Mouse (Mus musculus) inflammation-experienced regulatory T-cells, adult 6 months (primary cell): ENCODE data around the gene Abhd6. TPM values are rescaled to one million over a fixed set of nuclear protein-coding genes. Genes with fewer than 3 reads are reported as not detected.
"Not testable (repeated sequence)": the region's sequence is repeated elsewhere in the genome, so short reads cannot be mapped to it uniquely, and the experiment has no call there.

Experiments
- ATAC-seq: one replicate; pipeline ENCODE4 v1.8.0; 2017
- polyA plus RNA-seq, 3 experiments: library from polyadenylated mRNA; unstranded; fragments of 100-300 nt; shearing (Covaris generic); gene quantifications; one replicate each; pipeline ENCODE4 v1.2.1; 2017

The Abhd6 gene
- polyA plus RNA-seq, 3 experiments from 2014 or later = 22.1 to 32.7 (median 24.1) TPM

DNA sequence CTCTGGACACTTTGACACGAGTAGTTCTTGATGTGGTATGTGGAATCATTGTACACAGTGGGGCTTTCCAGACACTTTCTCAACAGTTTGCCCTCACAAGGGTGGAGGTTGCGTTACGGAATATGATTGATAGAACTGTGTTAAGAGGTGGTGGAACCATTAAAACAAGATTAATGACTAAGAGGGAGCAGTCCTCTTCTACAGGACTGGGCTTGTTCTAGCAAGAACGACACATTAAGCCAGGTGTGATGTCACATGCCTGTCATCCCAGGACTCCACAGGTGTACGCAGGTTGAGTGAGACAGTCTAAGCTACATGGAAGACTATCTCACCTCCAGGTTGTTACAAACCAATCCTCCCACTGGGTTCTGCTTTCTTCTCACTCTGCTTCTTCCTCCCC lies 3.3 kb upstream of the Abhd6 start:
- no peak for ATAC-seq

DNA sequence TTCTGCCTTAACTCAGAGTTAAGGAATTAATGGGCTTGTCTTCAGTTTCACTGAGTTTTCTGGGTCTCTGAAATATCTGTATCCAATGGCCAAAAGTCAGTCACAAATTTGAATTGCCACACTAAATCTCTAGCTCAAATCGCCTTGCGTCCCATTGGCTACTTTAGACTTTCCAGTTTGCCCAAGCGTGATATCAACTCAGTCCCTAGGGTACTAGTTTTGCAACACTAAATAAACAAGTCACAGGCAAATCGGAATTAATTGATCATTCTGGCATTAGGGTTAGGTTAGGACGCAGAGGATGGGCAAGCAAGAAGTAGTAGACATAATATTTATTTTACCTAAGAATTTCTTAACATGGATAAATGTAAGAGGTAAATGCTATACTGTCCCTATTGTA lies 2.5 kb upstream of the Abhd6 start:
- no peak for ATAC-seq

DNA sequence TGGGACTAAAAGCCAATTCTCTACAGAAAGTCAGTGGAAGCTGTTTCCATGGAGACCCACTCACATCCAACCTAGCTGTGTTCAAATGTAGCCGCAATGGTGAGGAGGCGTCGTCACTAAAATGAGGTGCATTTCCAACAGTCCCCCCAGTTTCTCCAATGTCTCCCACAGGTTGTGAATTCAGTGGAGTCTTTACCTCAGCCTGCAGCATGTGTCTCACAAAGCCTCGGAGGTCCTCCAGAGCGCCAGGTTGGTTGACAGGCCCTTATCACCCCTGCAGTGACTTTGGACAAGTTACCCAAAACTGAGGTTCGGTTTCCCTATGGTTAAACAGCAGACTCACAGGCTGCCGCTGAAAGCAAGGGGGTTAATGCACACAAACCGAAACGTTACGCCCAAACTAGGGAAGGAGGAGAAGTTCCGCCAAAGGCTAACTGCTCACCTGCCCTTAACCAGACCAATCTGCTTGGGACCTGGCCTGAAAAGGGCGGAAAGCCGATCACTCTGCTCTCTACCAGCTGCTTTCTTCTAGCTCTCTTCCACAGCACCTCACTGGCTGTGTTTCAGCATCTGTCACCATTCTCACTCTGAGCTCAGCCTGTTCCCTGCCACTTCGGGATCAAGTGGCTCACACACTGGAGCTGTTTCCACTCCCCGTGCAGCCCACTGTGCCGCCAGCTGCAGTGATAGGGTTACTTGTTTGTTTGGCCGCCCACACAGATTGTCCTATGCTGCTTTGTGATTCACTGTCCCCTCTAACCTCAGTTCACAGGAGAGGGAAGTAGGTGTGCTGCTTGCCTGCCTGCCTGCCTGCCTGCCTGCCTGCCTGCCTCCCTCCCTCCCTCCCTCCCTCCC lies 1.6 kb upstream of the Abhd6 start:
- ATAC-seq = no peak

DNA sequence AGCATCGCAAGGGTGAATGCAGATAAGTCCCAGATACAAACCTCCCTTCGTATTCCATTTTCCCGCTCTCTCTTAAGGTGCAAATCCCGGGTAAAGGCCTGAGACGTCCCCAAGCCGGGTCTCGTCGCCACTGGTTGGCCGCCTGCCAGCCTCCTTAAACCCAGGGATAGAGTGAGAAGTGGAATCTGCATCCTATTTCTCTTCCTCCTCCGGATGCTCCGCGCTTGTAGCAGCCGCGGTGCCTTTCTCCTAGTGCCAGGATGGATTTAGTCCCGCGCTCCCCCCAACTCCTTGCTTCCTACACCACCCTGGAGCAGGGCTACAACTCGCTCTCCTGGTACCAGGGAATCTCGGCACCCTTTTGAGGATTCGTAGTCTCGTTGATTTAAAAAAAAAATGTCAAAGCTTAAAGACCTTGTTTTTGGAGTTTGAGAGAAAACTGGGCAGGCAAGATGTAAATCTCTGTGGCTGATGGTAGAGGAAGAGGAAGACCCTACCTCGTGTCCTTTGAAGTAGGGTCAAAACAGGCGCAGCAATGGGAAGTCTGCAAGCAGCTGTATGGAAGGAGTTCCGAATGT lies 480 bp downstream of the Abhd6 start:
- peak; percentile 46 for ATAC-seq

DNA sequence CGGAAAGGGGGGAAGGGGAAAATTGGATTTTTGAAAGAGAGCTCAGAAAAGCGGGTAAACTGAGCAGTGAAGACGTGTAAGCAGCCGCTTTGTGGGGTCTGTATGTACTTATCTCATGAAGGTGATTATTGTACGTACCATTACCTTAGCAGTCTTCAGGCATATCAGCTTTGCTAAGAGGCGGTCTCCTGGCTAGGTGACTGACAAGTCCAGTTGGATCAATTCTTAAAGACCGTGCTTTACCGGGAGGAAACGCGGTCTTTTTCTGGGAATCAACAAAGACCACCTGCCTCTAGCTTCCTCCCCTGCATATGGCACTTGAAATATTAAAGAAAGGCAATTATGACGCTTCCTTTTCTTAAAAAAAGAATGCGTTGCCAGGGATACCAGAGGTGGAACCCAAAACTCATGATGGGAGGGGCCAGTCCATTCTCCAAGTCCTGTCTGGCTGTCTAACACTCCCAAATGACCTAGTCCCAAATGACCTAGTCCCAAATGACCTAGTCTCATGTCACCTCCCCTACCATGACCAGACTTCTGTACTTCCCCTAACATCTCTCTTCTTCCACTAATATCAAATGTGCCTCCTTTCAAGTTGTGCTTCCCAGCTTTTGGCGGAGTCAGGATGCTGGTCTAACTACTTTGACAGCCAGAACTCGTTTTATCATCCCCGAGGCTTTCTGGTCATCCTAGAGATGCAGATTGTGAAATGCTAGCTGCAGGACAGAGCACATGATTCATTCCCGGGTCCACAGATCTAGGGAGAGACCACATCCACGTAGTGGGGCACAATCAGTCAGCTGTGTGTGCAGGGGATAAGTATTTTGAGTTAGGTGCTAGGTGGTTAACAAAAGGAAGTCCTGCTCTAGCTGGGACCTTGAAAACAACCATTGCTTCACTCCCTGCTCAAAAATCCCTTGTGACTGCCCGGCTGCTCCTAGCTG lies 1.3 kb downstream of the Abhd6 start:
- no peak for ATAC-seq

DNA sequence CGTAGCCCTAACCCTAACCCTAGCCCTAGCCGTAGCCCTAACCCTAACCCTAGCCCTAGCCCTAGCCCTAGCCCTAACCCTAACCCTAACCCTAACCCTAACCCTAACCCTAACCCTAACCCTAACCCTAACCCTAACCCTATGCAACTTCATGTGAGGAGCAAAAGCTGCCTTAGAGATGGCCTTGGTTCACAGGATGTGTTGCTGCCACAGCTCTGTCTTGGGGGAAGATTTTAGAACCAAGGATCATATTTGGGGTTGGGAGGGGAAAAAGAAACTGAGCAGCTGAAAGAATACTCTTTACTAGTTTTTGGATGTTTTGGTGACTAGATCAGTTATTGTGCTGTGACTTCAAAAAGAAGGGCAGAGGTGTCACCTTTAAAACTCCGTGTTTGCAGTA lies 3.4 kb downstream of the Abhd6 start:
- not testable (repeated sequence) for ATAC-seq

DNA sequence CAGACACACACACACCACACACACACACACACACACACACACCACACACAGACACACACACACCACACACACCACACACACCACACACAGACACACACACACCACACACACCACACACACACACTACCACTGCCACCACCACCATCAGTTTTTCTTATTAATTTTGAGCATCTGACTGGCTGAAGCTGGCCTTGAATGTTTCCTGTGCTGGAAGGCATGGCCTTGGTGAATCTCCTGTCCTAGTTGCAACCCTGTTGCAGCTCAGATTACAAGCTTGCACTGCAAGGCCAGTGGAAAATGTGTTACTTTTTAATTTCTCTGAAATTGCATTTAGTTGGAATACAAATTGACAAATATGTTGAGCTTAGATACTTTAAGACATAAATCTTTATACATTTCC lies 4.4 kb downstream of the Abhd6 start:
- no peak for ATAC-seq

DNA sequence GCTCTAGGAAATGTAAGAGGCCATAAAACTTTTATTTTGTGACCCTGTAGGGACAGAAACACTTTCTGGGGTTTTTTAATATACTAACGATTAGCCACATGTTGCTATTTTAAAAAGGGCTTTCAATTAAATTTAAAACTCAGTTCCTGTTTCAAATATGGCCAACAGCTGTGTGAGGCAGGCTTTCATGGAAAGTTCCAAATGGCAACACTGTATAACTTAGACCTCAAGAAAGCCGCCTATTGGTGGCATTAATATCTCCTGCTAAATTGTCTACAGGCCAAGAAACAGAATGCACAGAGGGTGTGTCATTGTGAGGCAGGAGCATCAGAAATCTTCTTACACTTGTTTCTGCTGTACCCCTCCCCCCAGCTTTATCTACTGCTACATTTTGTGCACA lies 4.8 kb downstream of the Abhd6 start:
- no peak for ATAC-seq

DNA sequence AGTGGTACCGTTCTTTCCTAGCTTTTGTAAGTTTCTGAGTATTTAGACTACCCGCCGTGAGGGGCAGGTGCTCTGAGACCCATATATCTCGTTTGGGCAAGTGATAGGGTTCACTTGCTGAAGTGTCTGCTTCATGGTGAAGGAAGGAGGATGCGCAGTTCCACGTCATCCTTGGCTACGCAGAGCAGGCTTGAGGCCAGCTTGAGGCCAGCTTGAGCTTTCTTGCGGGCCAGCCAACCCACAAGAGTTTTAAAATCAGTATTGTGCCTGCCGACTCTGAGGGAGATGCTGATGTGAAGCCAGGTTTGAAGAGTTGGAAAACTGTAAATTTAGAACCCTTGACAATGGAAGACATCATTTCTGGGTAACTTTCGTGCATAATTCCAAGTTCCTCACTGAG lies 5.2 kb downstream of the Abhd6 start:
- ATAC-seq = no peak

DNA sequence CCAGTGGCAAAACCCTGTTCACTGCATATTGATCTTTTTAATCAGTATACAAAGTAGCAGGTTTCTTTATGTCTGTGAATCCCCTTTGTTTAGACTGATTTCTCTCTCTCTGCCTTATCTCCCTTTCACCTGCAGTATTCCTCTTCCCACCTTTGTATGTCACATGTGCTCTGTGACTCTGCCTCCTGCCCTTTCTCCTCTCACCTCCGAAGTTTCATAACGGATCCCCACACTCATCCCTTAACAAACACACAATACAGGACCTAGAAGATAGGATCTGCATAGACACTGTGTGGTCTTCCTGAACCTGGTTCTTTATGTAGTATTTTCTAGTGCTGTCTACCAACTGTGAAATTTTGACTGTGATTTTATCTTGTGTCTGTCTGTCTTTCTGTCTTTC lies 8.6 kb downstream of the Abhd6 start:
- no peak for ATAC-seq

DNA sequence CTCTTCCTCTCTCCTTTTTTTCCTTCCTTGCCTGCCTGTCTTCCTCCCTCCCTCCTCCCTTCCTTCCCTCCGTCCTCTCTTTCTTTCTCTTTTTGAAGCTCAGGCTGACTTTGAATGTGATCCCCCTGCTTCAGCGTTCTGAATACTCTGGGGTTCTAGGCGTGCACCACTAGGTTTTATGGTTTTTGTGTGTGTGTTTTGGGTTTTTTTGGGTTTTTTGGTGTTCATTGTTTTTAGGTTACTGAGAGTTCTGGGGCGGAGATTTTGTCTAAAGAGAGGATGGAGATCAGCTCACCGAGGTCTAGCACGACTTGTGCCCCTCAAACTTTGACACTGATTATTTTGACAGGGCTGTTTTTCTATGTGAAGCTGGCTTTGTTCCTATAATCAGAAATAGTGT lies 9.2 kb downstream of the Abhd6 start:
- no peak for ATAC-seq

DNA sequence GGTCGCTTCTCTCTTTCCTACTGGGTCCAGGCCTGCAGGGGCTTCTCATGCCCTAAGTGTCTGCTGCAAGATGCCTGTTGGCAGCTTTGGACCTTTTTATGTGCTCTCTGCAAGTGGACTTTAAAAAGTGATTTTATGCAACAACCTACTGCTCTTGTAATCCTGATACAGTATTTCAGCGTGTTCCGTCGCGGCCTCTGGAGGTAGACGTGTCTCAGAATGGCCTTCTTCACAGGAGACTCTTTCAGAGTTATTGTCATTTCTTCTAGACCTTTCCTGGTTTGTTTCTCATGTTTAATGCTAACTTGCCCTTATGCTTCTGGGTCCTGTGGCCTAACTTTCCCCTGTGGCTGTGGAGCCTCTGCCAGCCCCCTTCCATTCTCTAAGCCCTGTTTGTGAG lies 13.1 kb downstream of the Abhd6 start:
- ATAC-seq = no peak

DNA sequence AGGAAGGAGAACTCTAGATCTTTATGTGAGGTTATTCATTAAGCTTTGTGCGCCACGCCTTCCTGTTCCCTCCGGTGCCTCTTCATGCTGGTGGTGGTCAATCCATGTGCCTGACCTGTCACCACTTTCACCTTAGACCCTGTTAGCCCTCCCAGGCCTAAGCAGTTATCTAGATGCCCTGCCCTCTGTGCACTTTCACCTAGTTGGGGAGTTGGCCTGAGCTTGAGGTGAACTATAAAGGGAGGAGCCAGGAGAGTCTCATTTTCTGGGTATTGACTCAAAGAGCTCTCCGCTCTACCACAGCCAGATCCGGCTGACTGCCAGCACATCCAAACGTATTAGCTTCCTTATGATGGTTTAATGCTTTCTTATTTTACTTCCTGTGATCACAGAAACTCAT lies 13.6 kb downstream of the Abhd6 start:
- no peak for ATAC-seq

DNA sequence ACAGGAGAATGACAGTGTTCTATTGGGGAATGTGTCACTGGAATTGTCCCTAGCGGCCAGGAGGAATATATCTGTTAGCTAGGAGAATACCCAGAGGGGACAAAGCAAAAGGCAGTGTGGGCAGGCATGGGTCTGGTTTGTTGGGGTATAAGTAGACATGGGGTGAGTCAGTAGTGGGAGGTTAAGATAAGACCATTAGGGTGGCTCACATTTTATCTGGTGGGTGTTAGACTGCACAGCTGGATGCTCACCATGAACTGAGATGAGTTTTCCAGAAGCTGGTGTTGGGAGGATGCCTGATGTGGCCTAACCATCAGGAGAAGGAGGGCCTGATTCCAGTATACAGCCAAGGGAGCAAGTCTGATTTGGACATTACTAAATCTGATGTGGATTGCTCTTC lies 14.2 kb downstream of the Abhd6 start:
- ATAC-seq = no peak

DNA sequence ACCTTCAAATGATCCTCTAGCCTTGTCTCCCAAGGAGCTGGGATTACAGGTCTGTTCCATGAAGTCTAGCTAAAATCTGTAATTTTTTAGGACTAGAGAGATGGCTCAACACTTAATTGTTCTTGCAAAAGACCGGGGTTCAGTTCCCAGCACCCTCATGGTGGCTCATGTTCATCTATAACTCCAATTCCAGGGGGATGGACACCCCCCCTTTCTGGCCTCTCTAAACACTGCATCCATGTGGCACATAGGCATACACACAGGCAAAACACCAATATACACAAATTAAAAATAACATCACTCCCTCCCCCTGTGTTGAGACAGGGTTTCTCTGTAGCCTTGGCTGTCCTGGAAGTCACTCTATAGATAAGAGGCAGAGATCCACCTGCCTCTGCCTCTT lies 17.3 kb downstream of the Abhd6 start:
- no peak for ATAC-seq

DNA sequence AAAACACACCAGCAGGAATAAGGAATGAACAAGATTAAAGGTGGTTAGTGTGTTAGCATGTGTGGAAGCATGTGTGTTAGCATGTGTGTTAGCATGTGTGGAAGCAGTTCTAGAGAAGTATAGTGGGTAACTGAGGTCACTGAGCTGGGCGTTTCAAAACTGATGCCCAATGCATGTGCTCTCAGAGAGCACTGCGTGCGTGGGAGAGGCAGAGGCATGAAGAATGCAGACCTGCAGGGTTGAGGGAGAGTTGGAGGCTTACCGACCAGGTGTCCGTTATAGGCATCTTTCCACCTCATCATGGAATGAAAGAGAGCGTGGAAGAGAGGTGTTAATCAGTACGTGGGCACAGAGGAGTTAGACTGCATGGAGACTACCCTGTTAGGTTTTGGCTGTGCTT lies 17.8 kb downstream of the Abhd6 start:
- no peak for ATAC-seq

DNA sequence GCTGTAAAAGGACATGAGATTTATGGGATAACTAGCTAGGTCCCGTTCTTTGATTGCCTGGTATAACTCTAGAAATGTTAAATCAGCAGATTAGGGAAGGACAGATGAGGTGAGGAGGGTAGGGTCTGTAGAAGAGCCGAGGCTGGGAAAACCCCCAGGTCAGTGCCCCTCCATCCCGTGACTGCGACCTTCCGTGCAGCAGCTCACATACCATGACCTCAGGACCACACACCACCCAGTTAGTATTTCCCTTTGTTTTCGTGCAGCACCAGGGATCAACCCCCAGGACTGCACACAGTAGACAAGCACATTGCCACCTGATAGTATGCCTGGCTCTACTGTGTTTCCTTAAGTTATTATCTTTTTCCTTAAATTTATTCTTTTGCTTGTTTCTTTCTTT lies 21.8 kb downstream of the Abhd6 start:
- ATAC-seq = no peak

DNA sequence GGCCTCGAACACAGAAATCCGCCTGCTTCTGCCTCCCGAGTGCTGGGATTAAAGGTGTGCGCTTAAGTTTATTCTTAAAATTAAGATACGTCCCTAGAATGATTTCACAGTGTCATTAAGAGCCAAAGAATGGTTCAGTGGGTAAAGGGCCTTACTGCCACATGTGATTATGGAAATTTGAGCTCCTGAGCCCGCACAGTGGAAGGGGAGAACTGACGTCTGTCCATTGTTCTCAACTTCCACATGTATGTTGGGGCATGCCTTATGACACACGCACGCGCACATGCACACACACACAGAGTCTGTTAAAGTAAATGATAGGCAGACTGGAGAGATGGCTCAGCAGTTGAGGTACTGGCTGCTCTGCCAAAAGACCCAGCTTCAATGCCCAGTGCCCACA lies 22.2 kb downstream of the Abhd6 start:
- ATAC-seq = no peak

DNA sequence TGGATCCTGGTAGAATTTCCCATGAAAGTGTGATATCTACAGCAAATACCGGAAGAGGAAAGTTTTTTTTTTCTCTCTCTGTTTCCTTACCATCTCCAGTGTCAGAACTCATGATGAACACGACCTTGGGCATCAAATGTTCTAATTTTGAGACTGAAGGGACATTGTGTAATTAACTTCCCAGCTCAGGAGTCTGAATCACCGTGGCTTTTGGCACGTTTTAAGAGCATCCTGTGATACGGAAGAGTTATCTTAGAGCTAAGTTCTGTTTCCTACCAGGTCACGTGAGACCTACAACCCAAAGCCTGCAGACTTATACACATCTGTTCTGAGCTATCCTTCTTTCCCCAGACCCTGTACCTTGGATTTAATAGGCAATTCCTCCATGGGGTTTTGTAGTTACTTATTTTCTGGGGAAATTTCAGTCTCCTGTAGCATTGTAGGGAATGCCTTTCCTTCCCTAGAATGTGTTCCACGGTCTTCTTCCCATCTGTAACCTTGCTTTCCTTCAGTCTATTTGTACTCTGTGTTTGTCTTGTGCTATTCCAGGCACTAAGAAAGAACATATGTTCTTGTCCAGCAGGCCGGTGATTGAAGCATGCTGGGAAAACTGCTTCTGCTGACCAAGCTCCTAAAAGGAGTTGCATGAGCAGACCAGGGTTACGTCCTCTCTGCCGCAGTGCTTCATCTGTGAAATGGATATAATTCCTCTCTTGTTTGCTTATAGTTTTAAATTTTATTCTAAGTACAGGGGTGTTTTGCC lies 24.2 kb downstream of the Abhd6 start:
- ATAC-seq = no peak

DNA sequence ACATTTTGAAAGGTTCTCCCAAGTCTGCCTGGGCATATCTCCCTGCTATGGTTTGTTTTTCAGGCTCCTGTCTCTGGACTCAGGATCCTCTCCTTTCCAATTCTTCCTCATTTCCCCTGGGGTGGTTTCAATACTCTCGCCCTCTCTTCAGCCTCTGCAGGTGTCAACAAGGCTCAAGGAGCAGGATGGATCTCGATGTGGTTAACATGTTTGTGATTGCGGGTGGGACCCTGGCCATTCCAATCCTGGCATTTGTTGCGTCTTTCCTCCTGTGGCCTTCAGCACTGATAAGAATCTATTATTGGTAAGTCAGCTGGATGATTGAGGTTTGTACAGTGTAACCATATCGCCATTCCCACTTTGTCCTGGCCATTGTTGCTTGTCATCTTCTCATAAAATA lies 25.4 kb downstream of the Abhd6 start:
- ATAC-seq = no peak

DNA sequence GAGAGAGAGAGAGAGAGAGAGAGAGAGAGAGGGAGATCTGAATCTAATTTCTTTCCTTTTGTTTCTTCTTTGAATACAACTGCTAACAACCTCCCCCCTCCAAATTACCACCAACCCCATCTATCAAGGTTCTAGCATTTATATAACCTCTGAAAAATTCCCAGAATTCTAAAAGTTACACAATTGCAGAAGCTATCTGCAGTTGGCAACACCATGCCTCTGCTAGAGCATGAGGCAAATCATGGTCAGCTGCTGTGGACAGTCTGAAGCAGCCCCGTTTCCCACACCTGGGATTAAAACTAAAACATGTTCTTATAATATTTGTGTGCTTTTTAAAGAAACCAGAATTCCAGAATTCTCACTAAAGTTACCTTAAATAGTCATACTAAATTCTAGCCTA lies 27.1 kb downstream of the Abhd6 start:
- no peak for ATAC-seq

DNA sequence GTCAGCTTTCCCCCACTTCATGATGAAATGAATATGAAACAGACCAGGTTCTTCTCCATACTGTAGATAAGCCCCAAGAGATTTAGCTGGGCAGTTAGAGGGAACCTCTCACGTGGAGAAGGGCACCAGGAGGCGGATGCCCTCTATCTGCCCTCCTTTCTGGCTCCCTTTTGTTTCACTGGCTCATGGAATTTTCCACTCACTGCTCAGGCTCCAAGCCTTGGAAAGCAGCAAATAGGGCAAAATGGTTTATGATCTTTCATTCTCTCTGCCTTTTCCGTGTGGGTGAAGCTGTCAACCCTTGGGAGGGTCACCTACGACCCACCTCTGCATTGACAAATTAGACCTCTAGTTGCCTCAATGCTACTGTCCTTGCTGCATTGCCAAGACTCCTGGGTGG lies 27.8 kb downstream of the Abhd6 start:
- no peak for ATAC-seq
